11 mouse cellular contexts compared by ENCODE assay signal in genomic region chr9:58091623-58092425, GRCm38 (mm10). TPM values are rescaled to one million over a fixed set of nuclear protein-coding genes. Genes with fewer than 3 reads are reported as not detected.
A peak's percentile ranks its signal among the peaks of the same experiment; 100 is the strongest.
DNase-seq lines count a peak whose midpoint lies in the region; ATAC-seq and TF ChIP-seq lines count a peak whose summit lies in the region.
"Had no signal": no experiment of that assay in that cellular context is flagged by ENCODE, and none has a peak within 500 bp of the region (broad histone marks: within the 10 kb centered on the region; RNA-seq: fewer than 3 reads in every experiment).

No protein-coding gene starts in this region.

- H3K4me2 ChIP-seq in intestine, embryonic 16.5 days (ENCODE audit: low read depth, low read length), result no peak overlapping the region
- H3K4me2 ChIP-seq in liver, postnatal 0 days (ENCODE audit: low read depth, low read length), result no peak overlapping the region
- no peak overlapping the region for H3K4me2 ChIP-seq in lung, postnatal 0 days (replicated peaks; ENCODE audit: low read depth, low read length)
- H3K4me2 ChIP-seq: neural tube, embryonic 12.5 days had no signal

- H3K9me3 ChIP-seq in intestine, embryonic 16.5 days (ENCODE audit: control insufficient read depth, low read length), result no peaks in the 10 kb centered on the region
- no peaks in the 10 kb centered on the region for H3K9me3 ChIP-seq in liver, postnatal 0 days (ENCODE audit: low read length)
- H3K9me3 ChIP-seq in lung, postnatal 0 days (ENCODE audit: low read length), result no peaks in the 10 kb centered on the region
- H3K9me3 ChIP-seq: neural tube, embryonic 12.5 days had no signal

- no peaks in the 10 kb centered on the region for H3K4me1 ChIP-seq in kidney, adult 2 months (ENCODE audit: control insufficient read depth, insufficient read depth, low read length)
- H3K4me1 ChIP-seq in intestine, embryonic 16.5 days (ENCODE audit: control insufficient read depth, insufficient read depth, low read length), result peaks cover 10% of the 10 kb centered on the region
- no peaks in the 10 kb centered on the region for H3K4me1 ChIP-seq in liver, postnatal 0 days (ENCODE audit: insufficient read depth)
- no peaks in the 10 kb centered on the region for H3K4me1 ChIP-seq in lung, postnatal 0 days (ENCODE audit: insufficient read depth, low read depth, low read length)

- no peak for TF ChIP-seq EP300 in liver, postnatal 0 days (IDR thresholded peaks at IDR 0.05; ENCODE audit: low read depth)
- no peak for TF ChIP-seq EP300 in lung, postnatal 0 days (IDR thresholded peaks at IDR 0.05)

- DNase-seq in kidney, adult 2 months, result peak; percentile 13
- DNase-seq in kidney, postnatal 4 days, result no peak
- peak; percentile 37 for DNase-seq in adrenal gland, postnatal 25 days
- DNase-seq in frontal cortex, postnatal 36 days (ENCODE audit: low spot score in 2 of 2), result no peak
- no peak for DNase-seq in liver, postnatal 0 days
- DNase-seq in lung, postnatal 0 days (ENCODE audit: low spot score), result no peak

- no peak for TF ChIP-seq POLR2A in kidney, adult 2 months (IDR thresholded peaks at IDR 0.05; ENCODE audit: low read depth, low read length)

- H3K4me3 ChIP-seq in kidney, adult 2 months (ENCODE audit: insufficient read depth, low read depth, low read length), result no peak overlapping the region
- H3K4me3 ChIP-seq in intestine, embryonic 16.5 days (ENCODE audit: low read length), result no peak overlapping the region
- no peak overlapping the region for H3K4me3 ChIP-seq in liver, postnatal 0 days (ENCODE audit: low read depth, low read length)
- no peak overlapping the region for H3K4me3 ChIP-seq in lung, postnatal 0 days (ENCODE audit: low read depth, low read length)
- H3K4me3 ChIP-seq: neural tube, embryonic 12.5 days had no signal

- no peak overlapping the region for H3K9ac ChIP-seq in intestine, embryonic 16.5 days (ENCODE audit: low read depth, low read length)
- H3K9ac ChIP-seq in liver, postnatal 0 days (replicated peaks), result no peak overlapping the region
- no peak overlapping the region for H3K9ac ChIP-seq in lung, postnatal 0 days (replicated peaks; ENCODE audit: low read depth)
- H3K9ac ChIP-seq: neural tube, embryonic 12.5 days had no signal

- WGBS in kidney, adult 2 months, result 60% methylated on average over 4 of the region's 4 CpGs
- 50% methylated on average over 4 of the region's 4 CpGs for WGBS in intestine, embryonic 16.5 days
- WGBS in liver, postnatal 0 days (ENCODE audit: insufficient replicate concordance), result 48% methylated on average over 4 of the region's 4 CpGs
- 42% methylated on average over 4 of the region's 4 CpGs for WGBS in lung, postnatal 0 days

- H3K27me3 ChIP-seq in kidney, adult 2 months (replicated peaks; ENCODE audit: control insufficient read depth, insufficient read depth, low read length), result no peaks in the 10 kb centered on the region
- no peaks in the 10 kb centered on the region for H3K27me3 ChIP-seq in intestine, embryonic 16.5 days (replicated peaks; ENCODE audit: control insufficient read depth, insufficient read depth, low read length)
- no peaks in the 10 kb centered on the region for H3K27me3 ChIP-seq in liver, postnatal 0 days (ENCODE audit: insufficient read depth, low read length)
- no peaks in the 10 kb centered on the region for H3K27me3 ChIP-seq in lung, postnatal 0 days (replicated peaks; ENCODE audit: insufficient read depth, low read length)

- ATAC-seq in erythroblast, adult 5-6 weeks (replicated peaks; ENCODE audit: low FRiP score, poor library complexity, severe bottlenecking), result peak; percentile 46; the same call in 1 of the 2 replicates
- ATAC-seq in intestine, embryonic 16.5 days, result 0 out of 2 replicates have a peak, but pooled peaks have one; percentile 16
- ATAC-seq in liver, postnatal 0 days, result no peak
- ATAC-seq in lung, postnatal 0 days, result no peak

- H3K27ac ChIP-seq in kidney, adult 2 months (ENCODE audit: insufficient read depth, low read depth, low read length), result no peak overlapping the region
- H3K27ac ChIP-seq in intestine, embryonic 16.5 days (ENCODE audit: low read length), result no peak overlapping the region
- no peak overlapping the region for H3K27ac ChIP-seq in liver, postnatal 0 days (ENCODE audit: low read depth)
- no peak overlapping the region for H3K27ac ChIP-seq in lung, postnatal 0 days (ENCODE audit: low read length)
- H3K27ac ChIP-seq: neural tube, embryonic 12.5 days had no signal

- no peak for TF ChIP-seq CTCF in kidney, adult 2 months (conservative IDR thresholded peaks at IDR 0.05; ENCODE audit: insufficient read depth, insufficient read length, low read depth, low read length)
- no peak for TF ChIP-seq CTCF in liver, postnatal 0 days (IDR thresholded peaks at IDR 0.05; ENCODE audit: low read depth)
- no peak for TF ChIP-seq CTCF in lung, postnatal 0 days (IDR thresholded peaks at IDR 0.05)

- H3K36me3 ChIP-seq in kidney, adult 2 months (ENCODE audit: control insufficient read depth, insufficient read depth, low read length), result no peaks in the 10 kb centered on the region
- H3K36me3 ChIP-seq in intestine, embryonic 16.5 days (ENCODE audit: control insufficient read depth, insufficient read depth, low read length), result no peaks in the 10 kb centered on the region
- no peaks in the 10 kb centered on the region for H3K36me3 ChIP-seq in liver, postnatal 0 days (replicated peaks; ENCODE audit: insufficient read depth, low read length)
- H3K36me3 ChIP-seq in lung, postnatal 0 days (ENCODE audit: insufficient read depth, low read length), result no peaks in the 10 kb centered on the region
- H3K36me3 ChIP-seq: neural tube, embryonic 12.5 days had no signal

RNA-seq across cellular contexts. Expression of gene Ccdc33, which starts 26.8 kb away (rescaled TPM):
- polyA plus RNA-seq in kidney, adult 2 months (2012; rRNA removed), result 0.18 TPM in 1 of 2 replicates, not detected in the other
- 0.39 and 0.76 TPM in 2 replicates for total RNA-seq in adrenal gland, postnatal 25 days (2021)
- total RNA-seq in erythroblast, adult 5-6 weeks (2015; ENCODE audit: low replicate concordance), result not detected in 2 replicates
- not detected in 2 replicates for total RNA-seq in erythroblast, adult 5-6 weeks (2017; ENCODE audit: low replicate concordance)
- 0.39 and 0.82 TPM in 2 replicates for polyA plus RNA-seq in intestine, embryonic 16.5 days (2015; fragmentation: Nextera tagmentation; extraction: Ambion mirVana)
- not detected in 2 replicates for polyA plus RNA-seq in liver, postnatal 0 days (2015; fragmentation: Nextera tagmentation; extraction: Ambion mirVana)
- polyA plus RNA-seq in lung, postnatal 0 days (2015; fragmentation: Nextera tagmentation; extraction: Ambion mirVana), result 3.0 and 3.3 TPM in 2 replicates
- total RNA-seq: common myeloid progenitor, adult 5-6 weeks; megakaryocyte progenitor cell, adult 5-6 weeks had no signal

RNA-seq across cellular contexts. Expression of gene Stra6, which starts 28.2 kb away (rescaled TPM):
- 15.4 and 19.5 TPM in 2 replicates for polyA plus RNA-seq in kidney, adult 2 months (2012; rRNA removed)
- total RNA-seq in adrenal gland, postnatal 25 days (2021), result 1.6 and 2.1 TPM in 2 replicates
- not detected in 2 replicates for total RNA-seq in erythroblast, adult 5-6 weeks (2015; ENCODE audit: low replicate concordance)
- total RNA-seq in erythroblast, adult 5-6 weeks (2017; ENCODE audit: low replicate concordance), result not detected in 2 replicates
- 2.6 and 3.3 TPM in 2 replicates for polyA plus RNA-seq in intestine, embryonic 16.5 days (2015; fragmentation: Nextera tagmentation; extraction: Ambion mirVana)
- not detected in 2 replicates for polyA plus RNA-seq in liver, postnatal 0 days (2015; fragmentation: Nextera tagmentation; extraction: Ambion mirVana)
- polyA plus RNA-seq in lung, postnatal 0 days (2015; fragmentation: Nextera tagmentation; extraction: Ambion mirVana), result 0.32 and 0.41 TPM in 2 replicates
- total RNA-seq: common myeloid progenitor, adult 5-6 weeks; megakaryocyte progenitor cell, adult 5-6 weeks had no signal

Comparison
In these comparisons a context has a peak if more than half of its experiments do, and no peak if none do; other contexts are left out.
1. DNase-seq: peak in kidney, adult 2 months (single experiment) and adrenal gland, postnatal 25 days (single experiment); none in kidney, postnatal 4 days (0 of 2), frontal cortex, postnatal 36 days (0 of 2), liver, postnatal 0 days (single experiment) and lung, postnatal 0 days (single experiment).
2. ATAC-seq: peak in erythroblast, adult 5-6 weeks (single experiment) and intestine, embryonic 16.5 days (single experiment); none in liver, postnatal 0 days (single experiment) and lung, postnatal 0 days (single experiment).